Mouse (Mus musculus) lung, adult 2 months (tissue): ENCODE data around the gene Grap.

Experiments used
- CTCF ChIP-seq: fragments of 200-500 bp; IDR thresholded peaks from 2 replicates; pipeline ENCODE4 v1.5.1; 2011; ENCODE audit warnings: mild to moderate bottlenecking, low read length, control low read depth; ENCODE audit not compliant: insufficient read depth
- POLR2A ChIP-seq: fragments of 200-500 bp; IDR thresholded peaks from 2 replicates; pipeline ENCODE4 v1.6.1; 2011; ENCODE audit warnings: low read depth, mild to moderate bottlenecking, control low read depth, low read length, borderline replicate concordance; ENCODE audit errors: extremely low read depth

- no peak for TF ChIP-seq POLR2A
- no peak for TF ChIP-seq CTCF
Observed at GRCm38 (mm10) chr11:61692996-61693395, 39.9 kb downstream of the Grap start.
